Mouse (Mus musculus) stomach, postnatal 0 days (tissue): ENCODE measurements around the gene Cnst.

Experiments
- CTCF ChIP-seq: IDR thresholded peaks from 2 replicates; pipeline ENCODE4 v1.5.1; 2016; ENCODE audit warnings: antibody characterized with exemption, low read depth, mild to moderate bottlenecking, moderate library complexity
- EP300 ChIP-seq: optimal IDR thresholded peaks from 2 replicates; pipeline ENCODE3; 2016; ENCODE audit warnings: antibody characterized with exemption

GRCm38 (mm10) chr1:179556921-179557320 is 10.8 kb downstream of the Cnst start:
- no peak for TF ChIP-seq EP300
- no peak for TF ChIP-seq CTCF
